Mouse (Mus musculus): ENCODE measurements around the gene A030014E15Rik.

GRCm38 (mm10) chr1:82972046-82972445 lies 47.3 kb downstream of the A030014E15Rik start:
- TF ChIP-seq CTCF (IDR thresholded peaks at IDR 0.05; ENCODE audit: low read depth, low read length) = no peak
- TF ChIP-seq POLR2A (IDR thresholded peaks at IDR 0.05; ENCODE audit: borderline replicate concordance, low read depth, low read length) = no peak
